Mouse (Mus musculus): ENCODE results near the gene Stk19. TPM values are rescaled to one million over a fixed set of nuclear protein-coding genes. Genes with fewer than 3 reads are reported as not detected.
"Not testable (repeated sequence)": the region's sequence is repeated elsewhere in the genome, so short reads cannot be mapped to it uniquely, and the experiment has no call there.

Gene Stk19
- polyA plus RNA-seq, 1 experiment from 2014 or later = 25.7 TPM

- Histone ChIP-seq H3K4me3 (replicated peaks) (peak overlapping the region; percentile 77), H3K9ac (peak overlapping the region; percentile 49), H3K4me2 (peak overlapping the region; percentile 94), H3K36me3 (peaks cover 34% of the 10 kb centered on the region), H3K4me1 (peaks cover 21% of the 10 kb centered on the region), H3K27ac (peak overlapping the region; percentile 70), H3K27me3 (replicated peaks) (no peaks in the 10 kb centered on the region), H3K9me3 (no peaks in the 10 kb centered on the region)
- 33% methylated on average over 43 of the region's 43 CpGs for WGBS
- peak; percentile 6; the same call in 1 of the 2 replicates for ATAC-seq (ENCODE audit: insufficient read depth, low FRiP score, low read depth)
Observed at GRCm38 (mm10) chr17:34837464-34838324, 949 bp upstream of the Stk19 start.

GRCm38 (mm10) chr17:34836155-34836855, 440 bp downstream of the Stk19 start:
- H3K4me1 ChIP-seq = peaks cover 21% of the 10 kb centered on the region
- peak; percentile 73 for ATAC-seq (ENCODE audit: insufficient read depth, low FRiP score, low read depth)
- peak overlapping the region; percentile 96 for H3K4me2 ChIP-seq
- no peaks in the 10 kb centered on the region for H3K27me3 ChIP-seq (replicated peaks)
- H3K9me3 ChIP-seq = no peaks in the 10 kb centered on the region
- 4% methylated on average over 48 of the region's 48 CpGs for WGBS
- H3K27ac ChIP-seq = peak overlapping the region; percentile 78
- peak overlapping the region; percentile 77 for H3K4me3 ChIP-seq (replicated peaks)
- peak overlapping the region; percentile 57; the same call in 1 of the 2 replicates for H3K9ac ChIP-seq
- H3K36me3 ChIP-seq = peaks cover 31% of the 10 kb centered on the region

- ATAC-seq (ENCODE audit: insufficient read depth, low FRiP score, low read depth); H3K9ac ChIP-seq; H3K4me2 ChIP-seq; H3K27me3 ChIP-seq (replicated peaks); H3K4me3 ChIP-seq (replicated peaks); H3K9me3 ChIP-seq; H3K4me1 ChIP-seq; H3K27ac ChIP-seq: not testable (repeated sequence)
- H3K36me3 ChIP-seq = peaks cover 19% of the 10 kb centered on the region
- 84% methylated on average over 1 of the region's 1 CpGs for WGBS
Observed at GRCm38 (mm10) chr17:34830776-34831175, 6.0 kb downstream of the Stk19 start.

GRCm38 (mm10) chr17:34814818-34815370, 21.9 kb downstream of the Stk19 start:
- H3K27me3 ChIP-seq (replicated peaks) = no peaks in the 10 kb centered on the region
- H3K9ac ChIP-seq = no peak overlapping the region
- H3K4me1 ChIP-seq = no peaks in the 10 kb centered on the region
- H3K36me3 ChIP-seq = no peaks in the 10 kb centered on the region
- no peak overlapping the region for H3K4me3 ChIP-seq (replicated peaks)
- H3K27ac ChIP-seq = no peak overlapping the region
- no peak overlapping the region for H3K4me2 ChIP-seq
- no peaks in the 10 kb centered on the region for H3K9me3 ChIP-seq
- WGBS = 78% methylated on average over 7 of the region's 7 CpGs
- no peak for ATAC-seq (ENCODE audit: insufficient read depth, low FRiP score, low read depth)

DNA sequence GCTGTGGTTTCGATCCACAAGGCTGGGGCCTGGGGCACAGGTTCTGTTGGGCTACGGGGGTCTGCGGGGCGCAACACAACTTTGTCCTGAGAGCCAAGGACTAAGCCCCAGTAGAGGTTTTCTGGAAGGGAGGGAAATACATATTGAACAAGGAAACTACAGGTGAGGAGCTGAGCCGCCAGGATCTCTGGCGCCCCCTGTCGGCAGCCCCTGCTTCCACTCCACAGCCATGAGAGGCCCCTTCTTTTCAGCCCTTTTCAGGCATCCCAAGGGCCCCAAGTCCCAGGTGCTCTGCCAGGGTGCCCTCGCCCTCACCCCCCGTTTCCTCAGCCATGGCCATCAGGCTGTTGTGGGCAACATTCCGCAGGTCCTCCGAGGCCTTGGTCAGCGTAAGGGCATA, 23.0 kb downstream of the Stk19 start:
- not testable (repeated sequence) for H3K4me1 ChIP-seq; H3K27me3 ChIP-seq (replicated peaks); ATAC-seq (ENCODE audit: insufficient read depth, low FRiP score, low read depth); H3K4me3 ChIP-seq (replicated peaks); H3K27ac ChIP-seq; H3K9ac ChIP-seq; H3K9me3 ChIP-seq; H3K36me3 ChIP-seq; H3K4me2 ChIP-seq
- 62% methylated on average over 12 of the region's 12 CpGs for WGBS

GRCm38 (mm10) chr17:34811275-34811674, 25.5 kb downstream of the Stk19 start:
- H3K9ac ChIP-seq = no peak overlapping the region
- H3K4me2 ChIP-seq = no peak overlapping the region
- H3K4me1 ChIP-seq = no peaks in the 10 kb centered on the region
- no peaks in the 10 kb centered on the region for H3K36me3 ChIP-seq
- H3K4me3 ChIP-seq (replicated peaks) = no peak overlapping the region
- no peak for ATAC-seq (ENCODE audit: insufficient read depth, low FRiP score, low read depth)
- 68% methylated on average over 15 of the region's 15 CpGs for WGBS
- no peaks in the 10 kb centered on the region for H3K9me3 ChIP-seq
- no peak overlapping the region for H3K27ac ChIP-seq
- H3K27me3 ChIP-seq (replicated peaks) = no peaks in the 10 kb centered on the region

DNA sequence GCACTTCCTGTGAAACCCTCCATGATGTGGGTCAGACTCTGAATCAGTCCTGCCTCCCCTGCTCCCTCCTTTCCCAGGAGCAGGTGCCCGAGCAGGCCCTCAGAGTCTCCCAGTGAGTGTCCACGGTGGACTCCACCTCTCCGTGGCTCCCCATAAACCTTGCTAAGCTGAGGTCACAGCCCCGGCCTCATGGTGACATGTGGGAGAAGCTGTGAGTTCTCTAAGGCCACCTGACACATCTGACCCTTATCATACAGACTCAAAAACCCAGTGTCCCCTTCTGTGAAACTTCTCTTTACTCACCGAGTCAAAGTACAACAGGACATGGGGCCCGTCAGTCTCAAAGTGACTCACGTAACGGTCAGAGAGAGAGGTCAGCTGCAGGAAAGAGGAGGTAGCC, 25.9 kb downstream of the Stk19 start:
- H3K36me3 ChIP-seq; H3K9ac ChIP-seq; H3K9me3 ChIP-seq; H3K27ac ChIP-seq; H3K4me1 ChIP-seq; ATAC-seq (ENCODE audit: insufficient read depth, low FRiP score, low read depth); H3K4me2 ChIP-seq; H3K4me3 ChIP-seq (replicated peaks); H3K27me3 ChIP-seq (replicated peaks): not testable (repeated sequence)
- 81% methylated on average over 8 of the region's 8 CpGs for WGBS

DNA sequence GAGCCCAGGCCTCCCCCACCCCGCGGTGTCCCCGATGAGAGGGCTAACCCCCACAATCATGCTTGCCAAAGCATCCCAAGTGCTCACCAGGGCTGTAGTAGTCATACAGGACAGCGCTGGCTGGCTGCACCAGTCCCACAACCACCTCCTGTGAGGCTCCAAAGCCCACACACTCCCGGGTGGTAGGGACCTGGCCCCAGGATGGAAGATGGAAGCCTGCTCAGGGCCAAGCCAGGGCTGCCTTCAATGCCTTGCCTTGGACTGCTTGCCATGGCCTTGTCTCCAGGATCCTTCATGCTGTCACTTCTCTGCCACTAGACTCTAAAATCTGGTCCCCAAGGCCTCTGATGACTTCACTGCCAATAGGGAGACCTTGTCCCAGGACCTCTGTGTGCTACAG, 26.3 kb downstream of the Stk19 start:
- H3K4me2 ChIP-seq; H3K9ac ChIP-seq; H3K27me3 ChIP-seq (replicated peaks); H3K9me3 ChIP-seq; ATAC-seq (ENCODE audit: insufficient read depth, low FRiP score, low read depth); H3K36me3 ChIP-seq; H3K4me3 ChIP-seq (replicated peaks); H3K4me1 ChIP-seq; H3K27ac ChIP-seq: not testable (repeated sequence)
- 83% methylated on average over 5 of the region's 5 CpGs for WGBS

DNA sequence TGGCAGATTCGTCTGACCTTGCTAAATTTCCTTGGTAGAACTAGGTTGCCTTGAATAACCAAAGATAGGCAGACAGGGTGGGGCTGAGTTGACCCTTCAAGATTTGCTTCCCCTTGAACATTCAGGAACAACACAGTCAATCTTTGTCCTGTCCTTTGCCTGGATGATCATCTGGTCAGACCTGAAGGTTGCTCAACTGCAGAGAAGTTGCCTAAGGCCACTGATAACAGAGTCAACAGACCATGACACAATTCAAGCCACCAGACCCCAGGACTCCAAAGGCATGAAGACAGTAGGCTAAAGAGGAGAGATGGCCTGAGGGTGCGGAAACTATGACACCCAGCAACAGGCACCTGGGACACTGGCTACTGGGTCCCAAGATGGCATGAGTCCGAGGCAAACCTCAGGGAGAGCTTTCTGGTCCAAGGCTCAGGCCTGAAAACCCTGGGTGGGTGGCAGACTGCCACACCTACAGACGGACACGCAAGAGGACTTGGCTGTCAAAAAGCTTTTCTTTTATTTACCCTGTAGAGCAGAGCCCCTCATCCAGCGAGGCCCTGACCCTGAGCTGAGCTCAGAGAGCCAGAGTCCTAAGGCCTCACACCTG, 28.0 kb downstream of the Stk19 start:
- Histone ChIP-seq H3K27ac (no peak overlapping the region), H3K9me3 (no peaks in the 10 kb centered on the region), H3K27me3 (replicated peaks) (no peaks in the 10 kb centered on the region), H3K4me2 (no peak overlapping the region), H3K9ac (no peak overlapping the region), H3K4me3 (replicated peaks) (no peak overlapping the region), H3K4me1 (no peaks in the 10 kb centered on the region), H3K36me3 (no peaks in the 10 kb centered on the region)
- ATAC-seq (ENCODE audit: insufficient read depth, low FRiP score, low read depth) = 0 out of 2 replicates have a peak, but pooled peaks have one; percentile 29
- WGBS = 79% methylated on average over 6 of the region's 6 CpGs

DNA sequence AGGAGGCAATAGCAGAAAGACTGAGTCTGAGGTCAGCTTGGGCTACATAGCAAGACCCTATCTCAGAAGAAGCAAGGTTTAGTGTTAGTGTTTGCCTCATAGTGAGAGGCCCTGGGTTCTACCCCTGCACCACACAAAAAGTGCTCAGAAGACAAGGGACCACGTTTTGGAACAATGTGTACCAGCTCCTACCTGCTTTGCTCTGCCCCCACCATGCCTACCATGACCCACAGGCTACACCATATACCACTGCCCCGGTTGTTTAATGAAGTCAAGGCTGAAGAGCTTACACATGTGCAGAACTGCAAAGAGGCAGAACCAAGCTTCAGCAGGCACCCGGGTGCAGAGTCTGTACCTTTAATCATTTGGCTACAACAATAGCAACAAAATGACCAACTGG, 29.6 kb downstream of the Stk19 start:
- ATAC-seq (ENCODE audit: insufficient read depth, low FRiP score, low read depth) = no peak
- Histone ChIP-seq H3K9ac (no peak overlapping the region), H3K27ac (no peak overlapping the region), H3K27me3 (replicated peaks) (no peaks in the 10 kb centered on the region), H3K36me3 (no peaks in the 10 kb centered on the region), H3K4me3 (replicated peaks) (no peak overlapping the region), H3K9me3 (no peaks in the 10 kb centered on the region), H3K4me1 (no peaks in the 10 kb centered on the region), H3K4me2 (no peak overlapping the region)
- WGBS = 68% methylated on average over 3 of the region's 3 CpGs

GRCm38 (mm10) chr17:34804871-34805562, 31.7 kb downstream of the Stk19 start:
- H3K4me2 ChIP-seq = no peak overlapping the region
- no peak overlapping the region for H3K27ac ChIP-seq
- WGBS = 68% methylated on average over 6 of the region's 6 CpGs
- H3K9me3 ChIP-seq = no peaks in the 10 kb centered on the region
- no peak overlapping the region for H3K4me3 ChIP-seq (replicated peaks)
- H3K27me3 ChIP-seq (replicated peaks) = no peaks in the 10 kb centered on the region
- no peaks in the 10 kb centered on the region for H3K4me1 ChIP-seq
- no peaks in the 10 kb centered on the region for H3K36me3 ChIP-seq
- no peak overlapping the region for H3K9ac ChIP-seq
- no peak for ATAC-seq (ENCODE audit: insufficient read depth, low FRiP score, low read depth)

All from stomach, embryonic 15.5 days (tissue).